Mouse (Mus musculus) small intestine, adult 2 months (tissue): Measurements from ENCODE around the gene Zfp385b.

ENCODE experiments used
- CTCF ChIP-seq: fragments of 200-500 bp; IDR thresholded peaks from 2 replicates; pipeline ENCODE4 v1.5.1; 2012; ENCODE audit warnings: low read depth, mild to moderate bottlenecking, control low read depth, inconsistent platforms, low read length, moderate library complexity, mixed read lengths; ENCODE audit not compliant: insufficient replicate concordance, insufficient read length; ENCODE audit errors: extremely low read depth
- POLR2A ChIP-seq: fragments of 200-500 bp; IDR thresholded peaks from 2 replicates; pipeline ENCODE4 v1.6.1; 2012; ENCODE audit warnings: low read depth, mild to moderate bottlenecking, control low read depth, inconsistent platforms, low read length, moderate library complexity

GRCm38 (mm10) chr2:77838688-77839087, 19.2 kb upstream of the Zfp385b start:
- TF ChIP-seq CTCF (no peak), POLR2A (no peak)
